Mouse (Mus musculus): ENCODE data around the gene Higd2a. TPM values are rescaled to one million over a fixed set of nuclear protein-coding genes. Genes with fewer than 3 reads are reported as not detected.

Gene Higd2a
- polyA plus RNA-seq, 1 experiment from 2014 or later, result 183 TPM

DNA sequence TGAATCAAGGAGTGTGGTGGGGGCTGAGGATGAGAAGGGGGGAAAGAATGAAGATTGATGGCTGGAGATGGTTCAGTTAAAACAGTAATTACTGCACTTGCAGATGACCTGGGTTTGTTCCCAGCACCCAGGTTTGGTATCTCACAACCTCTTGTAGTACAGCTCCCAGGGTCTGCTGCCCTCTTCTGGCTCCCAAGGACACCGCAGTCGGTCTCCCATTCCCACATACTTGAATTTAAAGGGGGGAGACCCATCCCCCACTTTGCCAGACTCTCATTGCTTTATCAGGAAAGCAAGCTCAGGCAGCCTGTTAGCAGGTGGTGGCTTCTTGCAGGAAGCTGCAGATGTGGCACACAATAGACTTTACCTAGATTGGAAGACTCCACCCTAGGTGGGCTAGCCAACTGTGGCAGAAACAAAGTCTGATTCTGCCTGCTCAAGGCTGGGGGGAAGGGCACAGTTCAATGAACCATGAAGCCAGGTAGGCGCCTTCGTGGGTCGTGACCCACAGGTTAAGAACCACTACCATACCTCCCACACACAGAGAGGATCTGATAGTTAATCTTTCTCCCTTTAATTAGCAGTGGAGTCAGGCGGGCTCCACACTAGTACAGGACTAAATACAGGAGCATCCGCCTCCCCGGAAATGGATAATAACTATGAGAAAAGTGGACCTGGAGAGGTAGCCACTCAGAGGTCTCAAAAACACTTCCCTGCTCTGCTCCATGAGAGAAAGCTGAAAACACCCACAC is 24.2 kb upstream of the Higd2a start:
- H3K9ac ChIP-seq, result 0 out of 2 replicates have a peak overlapping the region, but pooled peaks have one; percentile 46
- H3K9me3 ChIP-seq, result no peaks in the 10 kb centered on the region
- peak; percentile 5; the same call in 1 of the 2 replicates for ATAC-seq (ENCODE audit: insufficient number of reproducible peaks, insufficient read depth, low FRiP score, low TSS enrichment, low read depth)
- peaks cover 12% of the 10 kb centered on the region for H3K4me1 ChIP-seq
- H3K36me3 ChIP-seq, result peaks cover 30% of the 10 kb centered on the region
- H3K4me2 ChIP-seq, result peak overlapping the region; percentile 90
- no peak overlapping the region for H3K27ac ChIP-seq
- WGBS, result 40% methylated on average over 8 of the region's 8 CpGs
- H3K4me3 ChIP-seq, result peak overlapping the region; percentile 98
- H3K27me3 ChIP-seq, result no peaks in the 10 kb centered on the region

DNA sequence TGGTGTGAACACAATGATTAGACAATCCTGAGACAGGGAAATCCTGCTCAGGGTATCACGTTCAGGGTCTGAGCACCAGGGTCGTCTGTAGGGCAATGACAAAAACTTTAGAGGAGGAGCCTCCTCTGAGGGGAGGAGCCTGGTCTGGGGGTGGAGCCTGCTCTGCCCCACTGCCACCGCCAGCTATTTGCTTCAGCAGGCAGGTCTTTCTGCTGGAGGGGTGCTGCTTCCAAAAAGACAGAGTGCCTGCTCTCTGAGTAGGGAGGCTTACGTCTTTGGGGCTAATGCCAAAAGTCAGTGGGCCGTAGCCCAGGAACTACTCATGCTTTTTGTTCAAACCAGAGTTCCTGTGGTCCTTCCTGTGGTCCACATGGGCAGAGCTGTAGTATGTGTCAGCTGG is 21.6 kb upstream of the Higd2a start:
- peaks cover 5% of the 10 kb centered on the region; the same call in 1 of the 2 replicates for H3K36me3 ChIP-seq
- WGBS, result 39% methylated on average over 5 of the region's 5 CpGs
- H3K4me1 ChIP-seq, result peaks cover 12% of the 10 kb centered on the region
- no peak overlapping the region for H3K27ac ChIP-seq
- ATAC-seq (ENCODE audit: insufficient number of reproducible peaks, insufficient read depth, low FRiP score, low TSS enrichment, low read depth), result no peak
- H3K27me3 ChIP-seq, result no peaks in the 10 kb centered on the region
- no peak overlapping the region for H3K4me2 ChIP-seq
- H3K9me3 ChIP-seq, result no peaks in the 10 kb centered on the region
- no peak overlapping the region for H3K4me3 ChIP-seq
- H3K9ac ChIP-seq, result no peak overlapping the region

DNA sequence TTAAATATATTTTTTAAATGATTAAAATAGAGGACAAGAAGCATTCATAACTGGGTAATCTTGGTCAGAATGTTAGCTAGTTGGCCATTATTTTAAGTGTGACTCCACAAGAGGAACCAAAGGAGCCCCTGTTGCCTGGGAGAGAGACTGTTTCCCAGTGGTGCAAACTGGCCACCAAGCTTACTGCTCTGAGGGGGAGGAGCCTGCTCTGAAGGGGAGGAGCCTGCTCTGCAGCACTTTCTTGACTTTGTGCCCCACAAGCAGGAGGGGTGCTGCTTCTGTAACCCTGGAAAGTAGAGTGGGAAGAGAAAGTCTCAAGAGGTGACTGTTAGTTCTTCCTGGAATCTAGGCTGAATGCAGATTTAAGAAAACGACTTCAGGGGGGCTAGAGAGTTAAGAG is 20.7 kb upstream of the Higd2a start:
- H3K9me3 ChIP-seq, result no peaks in the 10 kb centered on the region
- ATAC-seq (ENCODE audit: insufficient number of reproducible peaks, insufficient read depth, low FRiP score, low TSS enrichment, low read depth), result no peak
- no peak overlapping the region for H3K4me2 ChIP-seq
- H3K36me3 ChIP-seq, result no peaks in the 10 kb centered on the region
- H3K4me3 ChIP-seq, result no peak overlapping the region
- H3K27ac ChIP-seq, result no peak overlapping the region
- H3K4me1 ChIP-seq, result peaks cover 6% of the 10 kb centered on the region
- 0 out of 2 replicates have a peak, but pooled peaks cover 5% of the 10 kb centered on the region for H3K27me3 ChIP-seq
- H3K9ac ChIP-seq, result no peak overlapping the region
- WGBS, result 49% methylated on average over 1 of the region's 1 CpGs

DNA sequence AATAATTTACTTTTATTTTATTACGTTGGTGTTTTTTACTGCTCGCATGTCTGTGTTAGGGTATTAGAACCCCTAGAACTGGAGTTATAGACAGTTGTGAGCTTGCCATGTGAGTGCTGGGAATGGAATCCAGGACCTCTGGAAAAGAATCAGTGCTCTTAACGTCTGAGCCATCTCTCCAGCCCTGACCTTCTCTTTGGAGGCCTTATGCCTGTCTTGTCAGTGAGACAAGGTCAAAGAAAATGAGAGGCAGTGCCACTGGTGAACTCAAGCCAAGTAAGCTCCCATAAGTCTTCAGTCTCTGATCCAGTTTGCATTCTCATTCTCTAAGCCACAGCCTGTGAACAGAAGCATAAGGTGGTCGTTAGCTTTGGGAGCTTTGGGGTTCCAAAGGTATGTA is 19.3 kb upstream of the Higd2a start:
- no peak overlapping the region for H3K4me3 ChIP-seq
- H3K36me3 ChIP-seq, result no peaks in the 10 kb centered on the region
- H3K9ac ChIP-seq, result no peak overlapping the region
- ATAC-seq (ENCODE audit: insufficient number of reproducible peaks, insufficient read depth, low FRiP score, low TSS enrichment, low read depth), result no peak
- H3K4me1 ChIP-seq, result peaks cover 4% of the 10 kb centered on the region
- WGBS, result 75% methylated on average over 4 of the region's 4 CpGs
- H3K27ac ChIP-seq, result no peak overlapping the region
- H3K4me2 ChIP-seq, result no peak overlapping the region
- 0 out of 2 replicates have a peak, but pooled peaks cover 5% of the 10 kb centered on the region for H3K27me3 ChIP-seq
- no peaks in the 10 kb centered on the region for H3K9me3 ChIP-seq

DNA sequence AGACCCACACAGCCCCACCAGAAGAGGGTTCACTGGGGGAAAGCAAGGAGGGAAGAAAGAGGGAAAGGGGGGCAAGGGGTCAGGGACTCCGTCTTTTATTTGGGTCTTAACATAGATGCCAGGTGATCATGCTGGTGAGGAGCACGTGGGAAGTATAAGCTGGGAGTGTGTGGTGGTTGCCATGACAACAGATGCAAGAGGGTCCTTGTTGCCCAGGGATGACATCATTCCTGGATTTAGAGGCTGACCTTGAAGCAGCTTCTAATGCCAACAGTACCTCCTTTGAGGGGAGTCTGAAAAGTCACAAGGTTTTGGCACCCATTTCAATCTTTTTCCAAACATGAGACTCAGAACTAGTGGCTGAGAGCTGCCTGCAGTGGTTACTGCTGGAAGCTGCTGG is 18.4 kb upstream of the Higd2a start:
- Histone ChIP-seq H3K27ac (no peak overlapping the region), H3K27me3 (0 out of 2 replicates have a peak, but pooled peaks cover 5% of the 10 kb centered on the region), H3K9ac (no peak overlapping the region), H3K9me3 (no peaks in the 10 kb centered on the region), H3K4me2 (no peak overlapping the region), H3K36me3 (peaks cover 1% of the 10 kb centered on the region; the same call in 1 of the 2 replicates), H3K4me1 (peaks cover 12% of the 10 kb centered on the region), H3K4me3 (no peak overlapping the region)
- no peak for ATAC-seq (ENCODE audit: insufficient number of reproducible peaks, insufficient read depth, low FRiP score, low TSS enrichment, low read depth)
- 44% methylated on average over 2 of the region's 2 CpGs for WGBS

DNA sequence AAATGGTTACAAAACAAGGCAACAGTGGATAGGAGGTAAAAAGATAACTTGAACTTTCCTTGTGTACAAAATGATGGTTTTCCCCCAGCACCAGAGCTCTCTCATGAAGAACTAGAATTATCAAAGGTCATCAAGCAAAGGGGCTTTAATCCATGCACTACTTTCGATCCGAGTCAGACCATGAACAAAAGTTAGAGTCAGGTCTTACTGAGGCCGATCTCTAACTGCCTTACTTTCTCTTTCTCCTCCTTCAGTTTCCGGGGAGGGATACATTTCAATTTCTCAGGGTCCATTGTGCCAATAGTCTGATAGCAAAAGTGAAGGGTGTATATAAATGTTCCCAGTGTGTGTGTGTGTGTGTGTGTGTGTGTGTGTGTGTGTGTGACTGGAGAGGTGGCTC is 17.4 kb upstream of the Higd2a start:
- no peak overlapping the region for H3K4me3 ChIP-seq
- H3K4me2 ChIP-seq, result no peak overlapping the region
- no peaks in the 10 kb centered on the region for H3K9me3 ChIP-seq
- no peak overlapping the region for H3K9ac ChIP-seq
- peaks cover 11% of the 10 kb centered on the region for H3K36me3 ChIP-seq
- no peak for ATAC-seq (ENCODE audit: insufficient number of reproducible peaks, insufficient read depth, low FRiP score, low TSS enrichment, low read depth)
- peaks cover 15% of the 10 kb centered on the region for H3K4me1 ChIP-seq
- no peak overlapping the region for H3K27ac ChIP-seq
- H3K27me3 ChIP-seq, result 0 out of 2 replicates have a peak, but pooled peaks cover 5% of the 10 kb centered on the region
- WGBS, result 79% methylated on average over 4 of the region's 4 CpGs

DNA sequence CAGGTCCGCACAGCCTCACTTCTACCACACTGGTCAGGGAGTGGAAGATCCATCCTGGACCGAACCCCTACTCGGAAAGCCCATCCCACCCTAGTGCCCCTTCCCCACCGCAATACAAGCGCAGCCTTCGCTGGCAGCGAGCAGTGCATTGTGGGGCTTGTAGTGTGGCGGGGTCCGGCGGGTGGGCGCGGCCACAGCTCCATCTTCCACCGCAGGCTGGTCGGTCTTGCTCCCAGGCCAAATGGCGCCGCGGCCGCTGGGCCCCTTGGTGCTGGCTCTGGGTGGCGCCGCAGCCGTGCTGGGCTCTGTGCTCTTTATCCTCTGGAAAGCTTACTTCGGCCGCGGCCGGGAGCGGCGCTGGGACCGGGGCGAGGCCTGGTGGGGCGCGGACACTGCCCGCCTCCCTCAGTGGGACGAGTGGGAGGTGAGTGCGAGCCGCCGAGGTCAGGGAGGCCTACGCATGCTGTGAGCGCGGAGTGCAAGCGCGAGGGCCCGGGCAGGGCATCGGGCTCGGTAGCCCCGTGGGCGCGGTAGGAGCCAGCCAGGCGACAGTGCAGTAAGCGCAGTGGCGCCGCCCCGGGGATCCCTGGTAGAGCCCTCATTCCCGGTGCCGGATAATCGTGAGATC is 15.0 kb upstream of the Higd2a start, which contains the start of gene Arl10:
Arl10 (plus strand) TSS at position 162 of the 628 bp plus-strand sequence.
- peak; percentile 80 for ATAC-seq (ENCODE audit: insufficient number of reproducible peaks, insufficient read depth, low FRiP score, low TSS enrichment, low read depth)
- under 1% methylated on average over 55 of the region's 55 CpGs for WGBS

DNA sequence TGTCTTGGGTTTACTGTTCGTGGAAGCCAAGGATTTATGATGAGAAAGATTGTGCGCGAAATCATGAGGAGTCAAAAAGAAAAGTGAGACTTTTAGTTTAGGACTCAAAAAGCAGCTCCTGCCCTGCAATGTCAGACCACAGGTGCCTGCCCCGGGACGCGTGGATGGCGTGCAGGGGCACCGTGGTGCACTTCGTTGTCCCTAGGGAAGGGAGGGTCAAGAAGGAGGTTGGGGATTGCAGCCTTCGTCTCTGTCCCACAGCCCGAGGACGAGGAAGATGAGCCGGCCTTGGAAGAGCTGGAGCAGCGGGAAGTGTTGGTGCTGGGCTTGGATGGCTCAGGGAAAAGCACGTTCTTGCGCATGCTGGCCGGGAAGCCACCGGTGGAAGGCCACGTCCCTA is 14.5 kb upstream of the Higd2a start:
- 0 out of 2 replicates have a peak, but pooled peaks cover 5% of the 10 kb centered on the region for H3K27me3 ChIP-seq
- H3K9me3 ChIP-seq, result no peaks in the 10 kb centered on the region
- H3K4me2 ChIP-seq, result peak overlapping the region; percentile 92
- ATAC-seq (ENCODE audit: insufficient number of reproducible peaks, insufficient read depth, low FRiP score, low TSS enrichment, low read depth), result no peak
- peaks cover 40% of the 10 kb centered on the region for H3K36me3 ChIP-seq
- H3K9ac ChIP-seq, result peak overlapping the region; percentile 93
- peak overlapping the region; percentile 81 for H3K27ac ChIP-seq
- H3K4me1 ChIP-seq, result peaks cover 15% of the 10 kb centered on the region
- peak overlapping the region; percentile 96 for H3K4me3 ChIP-seq
- WGBS, result under 1% methylated on average over 19 of the region's 19 CpGs

More for the DNA sequence above, 15.0 kb upstream of the Higd2a start, which contains the start of gene Arl10:
- Histone ChIP-seq H3K9ac (peak within 1 kb of the TSS; percentile 93), H3K4me1 (peaks cover 15% of the 10 kb centered on the region), H3K4me3 (peak within 1 kb of the TSS; percentile 96), H3K36me3 (peaks cover 34% of the 10 kb centered on the region), H3K4me2 (peak within 1 kb of the TSS; percentile 92), H3K27ac (peak within 1 kb of the TSS; percentile 81), H3K27me3 (0 out of 2 replicates have a peak, but pooled peaks cover 5% of the 10 kb centered on the region), H3K9me3 (no peaks in the 10 kb centered on the region)

DNA sequence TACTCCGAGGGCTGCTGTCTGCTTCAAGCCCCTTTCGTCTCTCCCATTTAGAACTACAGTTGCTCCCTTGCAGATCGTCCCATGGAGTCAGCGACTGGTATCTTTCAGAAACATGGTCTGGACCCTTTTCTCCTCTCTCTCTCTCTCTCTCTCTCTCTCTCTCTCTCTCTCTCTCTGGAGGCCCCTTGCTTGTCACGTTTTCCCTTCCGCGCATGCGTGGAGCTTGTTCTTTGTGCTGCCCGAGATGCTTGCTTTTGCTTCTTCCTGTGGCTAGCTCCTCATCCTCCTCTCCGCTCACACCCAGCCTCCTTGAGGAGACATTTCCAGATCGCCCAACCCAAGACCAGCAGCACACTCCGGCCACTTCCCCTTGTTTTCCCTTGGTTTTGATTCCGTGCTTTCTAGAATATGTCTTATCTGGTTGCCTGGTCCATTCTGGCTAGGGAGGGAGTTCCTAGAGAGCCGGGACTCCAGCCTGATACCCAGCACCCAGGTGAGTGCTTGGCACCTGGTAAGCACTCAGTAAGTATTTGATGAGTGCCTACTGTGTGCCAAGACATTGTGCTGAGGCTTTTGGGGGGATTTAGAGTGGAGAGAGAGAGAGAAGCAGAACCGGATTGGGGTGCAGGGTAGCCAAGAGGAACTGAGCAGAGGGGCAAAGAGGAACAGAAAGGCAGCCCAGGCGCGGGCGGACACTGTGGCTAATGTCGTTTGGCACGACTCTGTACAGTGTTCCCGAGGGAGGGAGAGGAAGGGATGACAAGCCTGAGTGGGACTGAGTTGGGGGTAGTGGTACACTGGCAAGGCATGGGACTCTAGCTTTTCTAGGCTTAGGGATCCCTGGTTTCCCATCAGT is 12.1 kb upstream of the Higd2a start:
- Histone ChIP-seq H3K27me3 (0 out of 2 replicates have a peak, but pooled peaks cover 5% of the 10 kb centered on the region), H3K9me3 (no peaks in the 10 kb centered on the region), H3K36me3 (peaks cover 60% of the 10 kb centered on the region), H3K27ac (no peak overlapping the region), H3K4me2 (no peak overlapping the region), H3K9ac (no peak overlapping the region), H3K4me1 (peaks cover 15% of the 10 kb centered on the region), H3K4me3 (no peak overlapping the region)
- no peak for ATAC-seq (ENCODE audit: insufficient number of reproducible peaks, insufficient read depth, low FRiP score, low TSS enrichment, low read depth)
- WGBS, result 87% methylated on average over 21 of the region's 21 CpGs

DNA sequence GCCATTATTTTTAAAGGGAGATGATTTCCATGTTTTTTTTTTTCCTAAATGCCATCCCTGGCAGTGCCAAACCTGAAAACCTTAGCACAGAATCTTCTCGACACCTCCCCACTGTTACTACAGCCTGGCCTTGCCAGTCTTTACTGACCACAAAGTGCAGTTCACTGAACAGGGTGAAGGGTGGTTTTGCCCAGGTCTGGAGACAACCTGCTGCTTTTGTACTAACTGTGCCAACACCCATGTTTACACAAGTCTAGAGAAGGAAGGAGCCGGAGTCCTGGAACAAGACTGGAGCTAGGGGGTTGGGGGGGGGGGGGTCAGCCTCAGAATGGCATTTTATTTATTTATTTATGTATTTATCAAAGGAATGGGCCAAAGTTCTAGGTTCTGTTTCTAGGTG is 8.6 kb upstream of the Higd2a start:
- Histone ChIP-seq H3K4me2 (no peak overlapping the region), H3K4me3 (no peak overlapping the region), H3K4me1 (peaks cover 5% of the 10 kb centered on the region; the same call in 1 of the 2 replicates), H3K9me3 (no peaks in the 10 kb centered on the region), H3K9ac (no peak overlapping the region), H3K36me3 (peaks cover 95% of the 10 kb centered on the region), H3K27ac (no peak overlapping the region), H3K27me3 (no peaks in the 10 kb centered on the region)
- 82% methylated on average over 2 of the region's 2 CpGs for WGBS
- ATAC-seq (ENCODE audit: insufficient number of reproducible peaks, insufficient read depth, low FRiP score, low TSS enrichment, low read depth), result no peak

DNA sequence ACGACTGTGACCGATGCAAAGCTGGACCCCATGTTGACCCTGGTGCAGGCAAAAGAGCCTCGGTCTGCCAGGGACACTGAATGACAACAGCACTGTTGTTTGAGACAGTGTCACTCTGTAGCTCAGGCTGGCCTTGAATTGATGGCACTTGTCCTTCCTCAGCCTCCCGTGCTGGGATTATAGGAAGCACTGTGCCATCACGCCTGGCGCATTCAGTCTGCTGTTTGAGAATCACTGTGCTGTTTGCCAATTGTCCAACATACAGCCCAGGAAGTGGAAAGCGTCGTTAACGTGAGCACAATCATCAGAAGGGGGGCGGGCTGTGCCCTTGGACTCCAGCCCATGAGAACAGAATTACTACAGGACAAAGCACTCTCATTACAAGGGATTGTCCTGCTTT is 7.9 kb upstream of the Higd2a start:
- Histone ChIP-seq H3K4me1 (no peaks in the 10 kb centered on the region), H3K4me3 (no peak overlapping the region), H3K27ac (no peak overlapping the region), H3K4me2 (no peak overlapping the region), H3K9ac (no peak overlapping the region), H3K36me3 (peaks cover 92% of the 10 kb centered on the region), H3K27me3 (no peaks in the 10 kb centered on the region), H3K9me3 (no peaks in the 10 kb centered on the region)
- WGBS, result 77% methylated on average over 10 of the region's 10 CpGs
- ATAC-seq (ENCODE audit: insufficient number of reproducible peaks, insufficient read depth, low FRiP score, low TSS enrichment, low read depth), result no peak
